ENCODE assay signal across 9 mouse cellular contexts in genomic region chr17:35509284-35509683, GRCm38 (mm10). TPM values are rescaled to one million over a fixed set of nuclear protein-coding genes. Genes with fewer than 3 reads are reported as not detected.
DNase-seq lines count a peak whose midpoint lies in the region; ATAC-seq and TF ChIP-seq lines count a peak whose summit lies in the region.
"Had no signal": no experiment of that assay in that cellular context is flagged by ENCODE, and none has a peak within 500 bp of the region (broad histone marks: within the 10 kb centered on the region; RNA-seq: fewer than 3 reads in every experiment).

No protein-coding gene starts in this region.

- H3K9ac ChIP-seq in limb, embryonic 14.5 days (ENCODE audit: low read depth, low read length, severe bottlenecking) = no peak overlapping the region
- H3K9ac ChIP-seq: limb, embryonic 12.5 days had no signal

- H3K27me3 ChIP-seq in limb, embryonic 14.5 days (ENCODE audit: control insufficient read depth, insufficient read depth, low read length) = no peaks in the 10 kb centered on the region
- H3K27me3 ChIP-seq in thymus, adult 2 months (ENCODE audit: control insufficient read depth, insufficient read depth, low read length) = no peaks in the 10 kb centered on the region

- H3K4me2 ChIP-seq in limb, embryonic 14.5 days (replicated peaks; ENCODE audit: low read depth, low read length, severe bottlenecking) = no peak overlapping the region
- H3K4me2 ChIP-seq: limb, embryonic 12.5 days had no signal

- no peak overlapping the region for H3K4me3 ChIP-seq in limb, embryonic 14.5 days (replicated peaks; ENCODE audit: low read length)
- H3K4me3 ChIP-seq in thymus, adult 2 months (ENCODE audit: control insufficient read depth, insufficient read depth, low read length) = no peak overlapping the region
- H3K4me3 ChIP-seq: limb, embryonic 12.5 days had no signal

- H3K27ac ChIP-seq in limb, embryonic 14.5 days (replicated peaks; ENCODE audit: low read depth, low read length) = no peak overlapping the region
- H3K27ac ChIP-seq in thymus, adult 2 months (ENCODE audit: control insufficient read depth, insufficient read depth, low read length) = no peak overlapping the region
- H3K27ac ChIP-seq: limb, embryonic 12.5 days had no signal

- TF ChIP-seq POLR2A in limb, embryonic 14.5 days (IDR thresholded peaks at IDR 0.05; ENCODE audit: borderline replicate concordance, extremely low read depth, insufficient read depth, insufficient read length) = no peak
- no peak for TF ChIP-seq POLR2A in thymus, adult 2 months (IDR thresholded peaks at IDR 0.05; ENCODE audit: control insufficient read depth, extremely low read depth, insufficient read depth, low read length, poor library complexity)

- 0 out of 2 replicates have a peak, but pooled peaks have one; percentile 24 for ATAC-seq in limb, embryonic 14.5 days (ENCODE audit: low FRiP score, low read depth)
- ATAC-seq in megakaryocyte-erythroid progenitor cell, adult 5-6 weeks (replicated peaks; ENCODE audit: low FRiP score, low TSS enrichment, poor library complexity, severe bottlenecking) = no peak

- 0 out of 2 replicates have a peak, but pooled peaks cover 1% of the 10 kb centered on the region for H3K4me1 ChIP-seq in limb, embryonic 14.5 days (ENCODE audit: control insufficient read depth, insufficient read depth, low read length)
- H3K4me1 ChIP-seq in thymus, adult 2 months (replicated peaks; ENCODE audit: control insufficient read depth, insufficient read depth, low read length) = peaks cover 5% of the 10 kb centered on the region

- H3K9me3 ChIP-seq in limb, embryonic 14.5 days (ENCODE audit: control insufficient read depth, low read length) = no peaks in the 10 kb centered on the region
- H3K9me3 ChIP-seq: limb, embryonic 12.5 days had no signal

- peak; percentile 30; the same call in 1 of the 2 replicates for TF ChIP-seq CTCF in thymus, adult 2 months (IDR thresholded peaks at IDR 0.05; ENCODE audit: borderline replicate concordance, control insufficient read depth, extremely low read depth, insufficient read depth, low read length, poor library complexity)

- H3K36me3 ChIP-seq in limb, embryonic 14.5 days (ENCODE audit: control insufficient read depth, insufficient read depth, low read length) = peaks cover 3% of the 10 kb centered on the region; the same call in 1 of the 2 replicates
- no peaks in the 10 kb centered on the region; the same call in 1 of the 2 replicates for H3K36me3 ChIP-seq in thymus, adult 2 months (ENCODE audit: control insufficient read depth, insufficient read depth, low read length)

- 32% methylated on average over 8 of the region's 8 CpGs for WGBS in limb, embryonic 14.5 days
- 11% methylated on average over 8 of the region's 8 CpGs for WGBS in thymus, adult 2 months

- peak; percentile 54 for DNase-seq in heart, postnatal 4 days
- DNase-seq in heart, adult 9 months (ENCODE audit: low spot score in 2 of 2) = no peak
- DNase-seq in CD4-positive, CD25-positive, alpha-beta regulatory T cell, adult 2 months (ENCODE audit: low read depth, low spot score) = peak; percentile 76
- peak; percentile 62 for DNase-seq in embryo, embryonic 11 days
- peak; percentile 22 for DNase-seq in limb, embryonic 14.5 days (ENCODE audit: low spot score)
- peak; percentile 76 for DNase-seq in thymus, adult 2 months
- no peak for DNase-seq in right cerebral cortex, postnatal 4 days

RNA-seq across cellular contexts. Expression of gene Pou5f1, which starts 3.5 kb away (rescaled TPM):
- total RNA-seq in heart, postnatal 4 days (2021) = not detected
- 0.06 and 0.09 TPM in 2 replicates for polyA plus RNA-seq in limb, embryonic 14.5 days (2012; rRNA removed)
- not detected in 2 replicates for polyA plus RNA-seq in limb, embryonic 14.5 days (2014; fragmentation: Nextera tagmentation; extraction: Ambion mirVana)
- 0.50 and 0.71 TPM in 2 replicates for polyA plus RNA-seq in thymus, adult 2 months (2012; rRNA removed)
- total RNA-seq in megakaryocyte-erythroid progenitor cell, adult 5-6 weeks (2014; fragmentation: Nextera tagmentation) = 0.50 TPM in 1 of 2 replicates, not detected in the other
- total RNA-seq in megakaryocyte-erythroid progenitor cell, adult 5-6 weeks (2017) = 0.38 TPM in 1 of 2 replicates, not detected in the other

RNA-seq across cellular contexts. Expression of gene Tcf19, which starts 7.3 kb away (rescaled TPM):
- total RNA-seq in heart, postnatal 4 days (2021) = 10 to 100 TPM; 41.1 to 44.2 TPM
- 73.8 and 82.6 TPM in 2 replicates for polyA plus RNA-seq in limb, embryonic 14.5 days (2012; rRNA removed)
- polyA plus RNA-seq in limb, embryonic 14.5 days (2014; fragmentation: Nextera tagmentation; extraction: Ambion mirVana) = 75.5 and 84.3 TPM in 2 replicates
- 64.4 and 92.6 TPM in 2 replicates for polyA plus RNA-seq in thymus, adult 2 months (2012; rRNA removed)
- total RNA-seq in megakaryocyte-erythroid progenitor cell, adult 5-6 weeks (2014; fragmentation: Nextera tagmentation) = 18.8 and 27.5 TPM in 2 replicates
- total RNA-seq in megakaryocyte-erythroid progenitor cell, adult 5-6 weeks (2017) = 4.7 and 8.1 TPM in 2 replicates

RNA-seq across cellular contexts. Expression of gene Cchcr1, which starts 7.6 kb away (rescaled TPM):
- total RNA-seq in heart, postnatal 4 days (2021) = 10 to 100 TPM; 11.0 to 12.5 TPM
- polyA plus RNA-seq in limb, embryonic 14.5 days (2012; rRNA removed) = 41.2 and 43.2 TPM in 2 replicates
- 11.6 and 13.9 TPM in 2 replicates for polyA plus RNA-seq in limb, embryonic 14.5 days (2014; fragmentation: Nextera tagmentation; extraction: Ambion mirVana)
- polyA plus RNA-seq in thymus, adult 2 months (2012; rRNA removed) = 19.3 and 19.5 TPM in 2 replicates
- 9.3 and 24.6 TPM in 2 replicates for total RNA-seq in megakaryocyte-erythroid progenitor cell, adult 5-6 weeks (2014; fragmentation: Nextera tagmentation)
- total RNA-seq in megakaryocyte-erythroid progenitor cell, adult 5-6 weeks (2017) = 11.6 and 13.3 TPM in 2 replicates

RNA-seq across cellular contexts. Expression of gene Psors1c2, which starts 23.7 kb away (rescaled TPM):
- not detected for total RNA-seq in heart, postnatal 4 days (2021)
- polyA plus RNA-seq in limb, embryonic 14.5 days (2012; rRNA removed) = 1.0 and 2.2 TPM in 2 replicates
- 0.39 and 1.5 TPM in 2 replicates for polyA plus RNA-seq in limb, embryonic 14.5 days (2014; fragmentation: Nextera tagmentation; extraction: Ambion mirVana)
- 10.2 and 11.2 TPM in 2 replicates for polyA plus RNA-seq in thymus, adult 2 months (2012; rRNA removed)
- total RNA-seq in megakaryocyte-erythroid progenitor cell, adult 5-6 weeks (2014; fragmentation: Nextera tagmentation) = not detected in 2 replicates
- total RNA-seq in megakaryocyte-erythroid progenitor cell, adult 5-6 weeks (2017) = not detected in 2 replicates

RNA-seq across cellular contexts. Expression of gene H2-Q10, which starts 39.4 kb away (rescaled TPM):
- under 1 TPM; 0.19 to 0.36 TPM for total RNA-seq in heart, postnatal 4 days (2021)
- polyA plus RNA-seq in limb, embryonic 14.5 days (2012; rRNA removed) = 0.76 and 0.87 TPM in 2 replicates
- 0.28 and 0.62 TPM in 2 replicates for polyA plus RNA-seq in limb, embryonic 14.5 days (2014; fragmentation: Nextera tagmentation; extraction: Ambion mirVana)
- polyA plus RNA-seq in thymus, adult 2 months (2012; rRNA removed) = 15.3 and 18.6 TPM in 2 replicates
- 0.98 and 2.2 TPM in 2 replicates for total RNA-seq in megakaryocyte-erythroid progenitor cell, adult 5-6 weeks (2014; fragmentation: Nextera tagmentation)
- 0.23 and 0.28 TPM in 2 replicates for total RNA-seq in megakaryocyte-erythroid progenitor cell, adult 5-6 weeks (2017)

Comparison
In these comparisons a context has a peak if more than half of its experiments do, and no peak if none do; other contexts are left out.
1. DNase-seq: peak in heart, postnatal 4 days (single experiment), CD4-positive, CD25-positive, alpha-beta regulatory T cell, adult 2 months (single experiment), embryo, embryonic 11 days (single experiment), limb, embryonic 14.5 days (single experiment) and thymus, adult 2 months (single experiment); none in heart, adult 9 months (0 of 2) and right cerebral cortex, postnatal 4 days (single experiment).